Mouse (Mus musculus) olfactory bulb, adult 2 months (tissue): ENCODE results near the gene Tle6.
A peak's percentile ranks its signal among the peaks of the same experiment; 100 is the strongest.

Experiments
- CTCF ChIP-seq: fragments of 200-500 bp; IDR thresholded peaks from 2 replicates; pipeline ENCODE4 v1.5.1; 2012; ENCODE audit warnings: low read depth, mild to moderate bottlenecking, low read length, moderate library complexity; ENCODE audit not compliant: insufficient read depth
- POLR2A ChIP-seq: fragments of 200-500 bp; IDR thresholded peaks from 2 replicates; pipeline ENCODE4 v1.6.1; 2012; ENCODE audit warnings: mild to moderate bottlenecking, low read depth, low read length, moderate library complexity; ENCODE audit not compliant: insufficient read depth

DNA sequence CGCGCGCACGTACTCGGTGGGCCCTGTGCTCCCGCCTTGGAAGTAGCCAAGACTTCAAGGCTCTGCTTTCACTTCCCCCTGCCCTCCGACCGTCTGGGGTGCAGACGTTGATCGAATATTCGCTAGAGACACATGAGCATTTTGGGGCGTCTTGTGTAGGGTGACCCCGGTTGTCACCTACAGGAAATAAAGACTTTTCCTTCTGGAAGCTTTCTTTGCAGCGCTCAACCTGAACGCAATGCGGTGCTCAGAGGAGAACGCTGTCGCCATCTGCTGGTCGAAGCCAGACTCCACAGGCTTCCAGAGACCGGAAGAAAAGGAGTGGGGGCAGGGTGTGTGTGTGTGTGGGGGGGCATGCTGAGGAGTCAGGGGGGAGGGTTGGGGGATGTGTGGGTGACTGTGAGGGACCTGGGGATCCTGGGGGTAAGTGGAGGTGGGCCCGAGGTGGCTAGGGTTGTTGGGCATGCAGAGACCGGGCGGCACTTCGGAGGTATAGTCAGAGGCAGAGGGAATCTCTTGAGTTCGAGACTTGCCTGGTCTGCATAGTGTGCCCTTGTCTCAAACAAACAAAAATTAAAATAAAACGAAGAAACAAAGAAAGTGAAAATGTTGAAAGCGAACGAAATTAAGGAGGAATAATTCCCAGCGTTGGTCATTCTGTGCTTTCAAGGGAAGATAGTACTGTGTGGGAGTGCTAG lies 4.2 kb upstream of the Tle6 start:
- TF ChIP-seq POLR2A: no peak
- peak; percentile 83 for TF ChIP-seq CTCF
